Mouse (Mus musculus) frontal cortex, postnatal 14 days (tissue): ENCODE measurements around the gene Spg20.

Source experiments
- DNase-seq, 2 experiments: peaks; one replicate each; pipeline ENCODE4 v3.0.0; 2022; ENCODE audit warnings: low spot score in 2 of 2

Spg20 gene

DNA sequence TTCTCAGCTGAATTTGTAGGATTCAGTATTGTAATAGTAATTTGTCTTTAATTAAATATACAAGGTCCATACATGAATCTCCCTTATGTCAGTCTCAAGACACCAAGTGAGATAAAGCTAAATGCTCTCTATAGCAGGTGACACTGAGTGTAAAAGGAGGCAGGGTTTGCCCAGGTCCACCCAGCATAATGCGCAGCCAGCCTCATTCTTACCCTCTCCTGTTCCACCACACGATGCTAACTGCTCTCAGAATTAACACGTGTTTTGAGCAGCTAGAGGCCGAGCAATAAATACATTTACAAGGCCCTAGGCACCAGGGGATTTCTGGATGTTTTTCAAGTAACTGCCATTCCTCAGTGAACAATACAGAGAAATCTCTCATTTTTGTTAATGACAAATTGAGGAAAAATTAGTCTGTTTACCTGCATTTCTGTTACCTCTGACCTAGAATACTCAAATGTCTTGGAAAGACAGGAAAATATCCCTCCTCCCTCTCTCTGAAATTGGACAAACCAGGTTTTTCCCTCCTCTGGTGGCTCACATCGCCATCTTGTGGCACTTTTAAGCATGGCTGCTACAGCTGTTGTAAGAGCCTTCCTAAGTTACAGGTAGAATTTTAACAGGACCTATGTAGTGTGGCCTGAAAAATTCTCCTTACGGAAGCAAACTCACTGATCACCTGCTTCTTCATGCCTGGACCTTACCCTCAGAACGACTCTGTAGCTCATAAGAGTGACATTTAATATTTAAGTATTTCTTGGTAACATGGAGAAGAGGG lies 39.9 kb downstream of the Spg20 start:
- DNase-seq = peak; percentile 29 to 62

DNA sequence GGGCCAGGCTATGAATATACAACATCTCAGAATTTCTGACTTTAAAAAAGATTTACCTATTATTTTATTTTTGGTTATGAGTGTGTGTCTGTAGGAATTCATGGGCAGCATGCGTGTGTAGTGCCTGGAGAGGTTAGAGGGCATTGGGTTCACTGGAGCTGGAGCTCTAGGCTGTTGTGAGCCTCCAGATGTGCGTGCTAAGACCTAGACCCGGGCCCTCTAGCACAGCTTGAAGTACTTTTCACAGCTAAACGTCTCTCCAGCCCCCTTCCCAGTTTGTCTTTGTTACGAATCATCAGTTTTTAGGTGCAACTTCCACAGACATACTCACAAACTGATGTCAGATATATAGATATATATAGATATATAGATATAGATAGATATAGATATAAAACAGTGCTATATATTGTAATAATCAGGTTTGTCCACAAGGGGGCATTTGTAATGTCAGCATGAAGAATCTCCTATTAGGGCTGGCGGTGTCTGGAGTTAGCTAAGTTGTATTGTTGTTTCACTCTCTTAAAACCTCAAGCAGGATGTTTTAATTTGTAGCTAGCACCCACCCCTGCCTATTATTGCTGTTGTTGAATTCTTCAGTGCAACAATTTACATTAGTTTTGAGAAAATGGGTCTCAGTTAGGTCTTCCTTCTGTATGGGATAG lies 40.9 kb downstream of the Spg20 start:
- no peak for DNase-seq

DNA sequence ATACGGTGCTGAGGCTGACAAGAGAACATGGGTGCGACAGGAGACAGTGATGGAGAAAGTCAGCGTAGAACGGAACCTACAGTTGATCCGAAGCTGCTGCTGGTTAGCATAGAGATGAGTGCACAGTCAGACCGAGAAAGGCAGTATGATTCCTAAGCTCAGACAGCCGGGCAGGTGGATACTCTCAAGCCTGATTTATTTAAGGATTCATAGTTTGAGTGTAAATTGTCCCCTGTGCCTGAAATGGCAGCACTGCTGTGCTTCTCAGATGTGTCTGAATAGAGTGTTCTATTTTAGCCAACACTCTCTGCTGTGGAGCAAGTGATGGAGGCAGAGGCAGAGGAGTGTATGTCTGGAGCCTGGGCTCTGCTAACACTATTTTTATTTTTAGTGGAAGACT lies 42.3 kb downstream of the Spg20 start:
- DNase-seq = peak in 1 of 2 experiments; percentile 13

DNA sequence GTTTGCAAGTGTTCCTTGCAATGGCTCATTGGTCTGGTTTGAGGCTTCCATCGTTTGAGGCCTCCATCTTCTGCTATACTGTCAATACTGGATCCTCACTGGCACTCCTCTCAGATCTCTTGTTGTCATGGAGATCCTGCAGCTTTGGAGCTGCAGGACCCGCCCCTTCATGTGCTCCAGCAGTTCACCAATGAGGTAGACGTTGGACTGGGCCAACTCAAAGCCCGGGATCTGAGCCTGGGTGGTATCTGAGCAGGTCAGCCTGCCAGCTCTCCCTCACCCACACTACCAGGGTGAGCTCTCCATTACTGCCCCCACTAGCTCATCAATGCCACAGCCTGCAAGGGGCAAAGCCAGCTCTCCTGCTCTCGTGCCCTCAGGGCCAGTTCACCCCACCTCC lies 45.5 kb downstream of the Spg20 start:
- no peak for DNase-seq

DNA sequence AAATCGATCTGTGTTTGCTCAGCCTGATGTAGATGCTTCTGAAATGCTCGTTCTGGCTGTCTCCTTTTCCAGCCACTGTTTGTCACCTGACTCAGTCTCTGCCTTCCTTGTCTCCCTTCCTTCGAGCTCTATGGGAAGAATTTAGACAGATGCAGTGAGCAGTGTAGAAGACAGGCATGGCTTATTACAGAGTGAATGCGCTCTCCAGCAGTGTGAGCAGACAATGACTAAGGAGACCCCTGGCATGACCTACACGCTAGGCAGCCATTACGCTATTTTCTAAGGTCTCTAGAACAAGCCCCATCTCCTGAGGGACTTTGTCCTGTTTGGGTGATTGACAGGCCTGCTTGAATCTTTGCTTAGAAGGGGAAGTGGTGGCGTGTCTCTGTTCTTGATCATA lies 49.2 kb downstream of the Spg20 start:
- no peak for DNase-seq

DNA sequence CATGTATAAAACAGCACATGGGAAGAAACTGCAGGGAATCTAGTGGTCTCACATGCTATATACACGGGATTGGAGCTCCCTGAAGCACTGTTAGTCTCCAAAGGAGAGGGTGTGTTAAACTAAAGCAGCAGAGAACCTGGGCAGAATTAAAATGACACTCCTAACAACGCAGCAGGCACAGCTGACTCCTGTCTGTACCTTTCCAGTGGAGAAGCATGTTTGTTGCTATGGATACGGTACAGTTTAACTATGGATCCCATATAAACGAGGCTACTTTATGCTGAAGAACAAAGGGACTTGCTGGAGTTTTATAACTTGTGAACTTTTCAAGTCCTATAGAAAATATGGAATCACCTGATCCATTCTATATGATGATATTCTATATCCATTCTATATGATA lies 51.6 kb downstream of the Spg20 start:
- no peak for DNase-seq

DNA sequence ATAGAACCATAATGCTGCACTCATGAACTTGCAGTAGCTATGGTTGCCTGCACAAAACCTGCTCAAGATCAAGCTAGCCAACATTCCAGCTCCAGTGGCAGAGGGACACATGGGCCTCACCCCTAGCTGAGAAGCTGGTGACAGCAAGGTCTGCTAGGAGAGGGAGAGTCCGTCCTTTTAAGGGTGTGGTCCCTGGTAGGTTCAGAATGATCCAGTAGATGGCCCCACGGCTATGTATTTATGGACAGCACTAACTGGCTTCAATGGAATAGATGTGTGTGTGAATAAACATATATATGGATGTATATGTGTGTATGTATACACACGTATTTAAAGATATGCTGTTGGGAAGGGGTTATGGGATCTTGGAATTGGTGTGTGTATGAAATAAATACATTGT lies 60.6 kb downstream of the Spg20 start:
- DNase-seq = no peak

DNA sequence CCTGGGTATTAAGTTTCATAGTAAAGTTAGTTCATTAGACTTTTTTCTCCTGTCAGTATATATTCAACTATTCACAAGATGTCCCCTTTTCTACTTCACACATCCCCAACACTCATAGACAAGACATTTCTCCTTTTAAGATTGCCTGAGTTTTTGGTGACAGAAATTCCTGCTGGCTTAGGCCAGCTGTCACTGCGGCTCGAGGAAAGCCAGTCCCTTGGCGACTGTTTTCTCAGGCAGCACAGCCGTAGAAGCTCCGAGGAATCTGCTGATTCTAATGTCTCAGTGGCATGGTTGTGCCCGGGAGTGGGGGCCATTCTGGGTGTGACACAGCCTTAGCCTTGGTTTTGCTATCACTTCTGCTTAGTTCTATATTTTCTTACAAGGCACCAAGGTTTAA lies 65.4 kb downstream of the Spg20 start:
- no peak for DNase-seq

DNA sequence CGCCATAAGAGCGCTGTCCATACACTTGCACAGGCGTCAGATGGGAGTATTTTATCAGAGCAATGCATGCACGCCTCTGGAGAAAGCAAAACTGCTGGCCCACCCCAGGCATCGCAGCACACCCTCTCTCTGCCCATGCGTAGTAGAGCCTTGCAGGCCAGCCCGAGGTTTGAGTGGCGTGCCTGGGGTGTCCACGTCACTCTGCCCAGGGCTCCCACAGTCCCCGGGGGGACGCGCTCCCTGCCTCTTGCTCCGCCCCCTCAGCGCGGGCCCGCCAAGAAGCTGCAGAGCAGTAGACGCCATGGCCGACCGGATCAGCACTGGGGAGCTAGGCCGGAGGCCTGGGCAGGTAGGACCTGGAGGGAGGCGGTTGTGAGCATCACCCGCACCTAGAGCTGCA lies 69.9 kb downstream of the Spg20 start, which contains the start of gene Sohlh2:
TSS of gene Sohlh2 (plus strand) at position 263 of the 400 bp plus-strand sequence.
- DNase-seq = no peak
